Mouse (Mus musculus): ENCODE results near the gene Inhbe.
"Not testable (repeated sequence)": the region's sequence is repeated elsewhere in the genome, so short reads cannot be mapped to it uniquely, and the experiment has no call there.

GRCm38 (mm10) chr10:127314950-127315349, 39.3 kb downstream of the Inhbe start:
- not testable (repeated sequence) for TF ChIP-seq CTCF (IDR thresholded peaks at IDR 0.05; ENCODE audit: low read depth, low read length); POLR2A (IDR thresholded peaks at IDR 0.05; ENCODE audit: borderline replicate concordance, low read depth, low read length)

Data from bone marrow macrophage, adult 2 months (primary cell).